Mouse (Mus musculus) CH12.LX (cell line): ENCODE results near the gene Plvap. TPM values are rescaled to one million over a fixed set of nuclear protein-coding genes. Genes with fewer than 3 reads are reported as not detected.
A peak's percentile ranks its signal among the peaks of the same experiment; 100 is the strongest.

Experiments used
- DNase-seq: peaks from one replicate; pipeline ENCODE4 v3.0.0-alpha.2; 2013; ENCODE audit errors: extremely low read depth
- H3K27ac ChIP-seq: 2 replicates; pipeline ENCODE4 v1.5.1; 2012; ENCODE audit warnings: low read depth, mild to moderate bottlenecking, control low read depth, moderate library complexity; ENCODE audit not compliant: insufficient read depth
- H3K27me3 ChIP-seq: replicated peaks from 2 replicates; pipeline ENCODE3; 2012; ENCODE audit warnings: inconsistent platforms
- H3K36me3 ChIP-seq, 2 experiments: replicated peaks in 1 of 2; 2 replicates each; pipeline versions ENCODE3 to v1.6.1; 2012; ENCODE audit warnings: inconsistent platforms in 1 of 2, low read length in 1 of 2, mild to moderate bottlenecking in 1 of 2, mixed read lengths in 1 of 2, moderate library complexity in 1 of 2; ENCODE audit not compliant: control insufficient read depth in 1 of 2, insufficient read depth in 1 of 2
- H3K4me1 ChIP-seq, 2 experiments: 2 replicates each; pipeline ENCODE4 v1.6.1; 2012; ENCODE audit warnings: inconsistent platforms in 1 of 2, moderate library complexity in 1 of 2; ENCODE audit not compliant: insufficient read depth in 2 of 2, control insufficient read depth in 1 of 2
- H3K4me2 ChIP-seq: 2 replicates; pipeline ENCODE4 v1.6.1; 2012; ENCODE audit warnings: low read depth, mild to moderate bottlenecking, control low read depth; ENCODE audit not compliant: poor library complexity, insufficient read depth, severe bottlenecking
- H3K4me3 ChIP-seq, 3 experiments: fragments of 150-350 bp in 1 of 3; sonication (generic) in 1 of 3; replicated peaks in 1 of 3; 2 replicates each; pipeline versions ENCODE3 to v1.5.1; 2011 to 2012; ENCODE audit warnings: low read depth in 2 of 3, low read length in 2 of 3, mild to moderate bottlenecking in 2 of 3, moderate library complexity in 2 of 3, control low read depth in 1 of 3, improper control_type of control experiment in 1 of 3, inconsistent platforms in 1 of 3, mixed read lengths in 1 of 3; ENCODE audit not compliant: poor library complexity in 1 of 3
- H3K79me2 ChIP-seq: replicated peaks from 2 replicates; pipeline ENCODE4 v1.6.1; 2012; ENCODE audit warnings: mild to moderate bottlenecking, moderate library complexity; ENCODE audit not compliant: control insufficient read depth, poor library complexity, insufficient read depth, severe bottlenecking; ENCODE audit errors: extremely low read depth
- H3K9ac ChIP-seq: 2 replicates; pipeline ENCODE4 v1.6.1; 2012; ENCODE audit warnings: low read depth, mild to moderate bottlenecking, control low read depth, moderate library complexity; ENCODE audit not compliant: insufficient read depth
- H3K9me3 ChIP-seq: replicated peaks from 2 replicates; pipeline ENCODE3; 2012; ENCODE audit warnings: low read length, inconsistent platforms, mixed read lengths
- CHD1 ChIP-seq: IDR thresholded peaks from 2 replicates; pipeline ENCODE4 v1.6.1; 2012; ENCODE audit warnings: low read depth, low read length, improper control_type of control experiment, inconsistent platforms
- ELF1 ChIP-seq: IDR thresholded peaks from 2 replicates; pipeline ENCODE4 v1.6.1; 2014; ENCODE audit warnings: low read depth, mild to moderate bottlenecking, inconsistent platforms, low read length, improper control_type of control experiment
- EP300 ChIP-seq: IDR thresholded peaks from 2 replicates; pipeline ENCODE4 v1.6.1; 2011; ENCODE audit warnings: low read length, improper control_type of control experiment
- ETS1 ChIP-seq: conservative IDR thresholded peaks from 2 replicates; pipeline ENCODE4 v1.6.1; 2012; ENCODE audit warnings: low read depth, mild to moderate bottlenecking, inconsistent platforms, low read length, improper control_type of control experiment, moderate library complexity
- GABPA ChIP-seq: IDR thresholded peaks from 2 replicates; pipeline ENCODE4 v1.6.1; 2012; ENCODE audit warnings: low read depth, low read length, improper control_type of control experiment, inconsistent platforms; ENCODE audit not compliant: insufficient replicate concordance
- IRF4 ChIP-seq: IDR thresholded peaks from 2 replicates; pipeline ENCODE4 v1.6.1; 2014; ENCODE audit warnings: low read depth, mild to moderate bottlenecking, inconsistent platforms, low read length, improper control_type of control experiment
- JUN ChIP-seq: IDR thresholded peaks from 2 replicates; pipeline ENCODE4 v1.6.1; 2011; ENCODE audit warnings: low read depth, mild to moderate bottlenecking, low read length, improper control_type of control experiment, moderate library complexity; ENCODE audit not compliant: insufficient read depth
- JUND ChIP-seq: conservative IDR thresholded peaks from 2 replicates; pipeline ENCODE4 v1.6.1; 2011; ENCODE audit warnings: low read depth, low read length, improper control_type of control experiment
- KAT2A ChIP-seq: IDR thresholded peaks from 2 replicates; pipeline ENCODE4 v1.6.1; 2012; ENCODE audit warnings: low read length, improper control_type of control experiment, inconsistent platforms; ENCODE audit not compliant: insufficient replicate concordance
- MAFK ChIP-seq: IDR thresholded peaks from 2 replicates; pipeline ENCODE4 v1.6.1; 2011; ENCODE audit warnings: low read length, improper control_type of control experiment; ENCODE audit not compliant: insufficient replicate concordance
- MAX ChIP-seq: IDR thresholded peaks from 2 replicates; pipeline ENCODE4 v1.6.1; 2011; ENCODE audit warnings: low read length, improper control_type of control experiment
- MAZ ChIP-seq: IDR thresholded peaks from 2 replicates; pipeline ENCODE4 v1.6.1; 2012; ENCODE audit warnings: low read depth, mild to moderate bottlenecking, inconsistent platforms, low read length, improper control_type of control experiment, moderate library complexity
- MEF2A ChIP-seq: IDR thresholded peaks from 2 replicates; pipeline ENCODE4 v1.6.1; 2014; ENCODE audit warnings: low read depth, mild to moderate bottlenecking, inconsistent platforms, low read length, improper control_type of control experiment, borderline replicate concordance
- MXI1 ChIP-seq: IDR thresholded peaks from 2 replicates; pipeline ENCODE4 v1.6.1; 2011; ENCODE audit warnings: mild to moderate bottlenecking, low read depth, low read length, improper control_type of control experiment
- MYC ChIP-seq: IDR thresholded peaks from 2 replicates; pipeline ENCODE4 v1.6.1; 2011; ENCODE audit warnings: low read depth, mild to moderate bottlenecking, improper control_type of control experiment, low read length
- NELFE ChIP-seq: IDR thresholded peaks from 2 replicates; pipeline ENCODE4 v1.6.1; 2011; ENCODE audit warnings: low read depth, low read length, improper control_type of control experiment
- PAX5 ChIP-seq: IDR thresholded peaks from 2 replicates; pipeline ENCODE4 v1.6.1; 2012; ENCODE audit warnings: low read length, inconsistent platforms, mixed read lengths
- POLR2A ChIP-seq: IDR thresholded peaks from 2 replicates; pipeline ENCODE4 v1.6.1; 2011; ENCODE audit warnings: low read depth, mild to moderate bottlenecking, improper control_type of control experiment, low read length
- POLR2AphosphoS2 ChIP-seq: IDR thresholded peaks from 2 replicates; pipeline ENCODE4 v1.6.1; 2011; ENCODE audit warnings: low read depth, low read length, improper control_type of control experiment
- RCOR1 ChIP-seq: conservative IDR thresholded peaks from 2 replicates; pipeline ENCODE4 v1.6.1; 2012; ENCODE audit warnings: low read depth, mild to moderate bottlenecking, inconsistent platforms, low read length, improper control_type of control experiment
- SIN3A ChIP-seq: IDR thresholded peaks from 2 replicates; pipeline ENCODE4 v1.6.1; 2012; ENCODE audit warnings: low read length, improper control_type of control experiment, inconsistent platforms
- SMC3 ChIP-seq: IDR thresholded peaks from 2 replicates; pipeline ENCODE4 v1.6.1; 2011; ENCODE audit warnings: low read depth, low read length, improper control_type of control experiment
- TBP ChIP-seq: conservative IDR thresholded peaks from 2 replicates; pipeline ENCODE4 v1.6.1; 2011; ENCODE audit warnings: low read depth, low read length, improper control_type of control experiment
- UBTF ChIP-seq: IDR thresholded peaks from 2 replicates; pipeline ENCODE4 v1.6.1; 2012; ENCODE audit warnings: low read depth, mild to moderate bottlenecking, inconsistent platforms, low read length, improper control_type of control experiment, moderate library complexity
- USF1 ChIP-seq: IDR thresholded peaks from 2 replicates; pipeline ENCODE4 v1.6.1; 2014; ENCODE audit warnings: low read depth, mild to moderate bottlenecking, inconsistent platforms, low read length, improper control_type of control experiment
- USF2 ChIP-seq: conservative IDR thresholded peaks from 2 replicates; pipeline ENCODE4 v1.6.1; 2011; ENCODE audit warnings: low read depth, low read length, improper control_type of control experiment
- ZC3H11A ChIP-seq: IDR thresholded peaks from 2 replicates; pipeline ENCODE4 v1.6.1; 2012; ENCODE audit warnings: low read depth, mild to moderate bottlenecking, inconsistent platforms, low read length, improper control_type of control experiment
- ZMIZ1 ChIP-seq: IDR thresholded peaks from 2 replicates; pipeline ENCODE4 v1.6.1; 2012; ENCODE audit warnings: low read depth, mild to moderate bottlenecking, inconsistent platforms, low read length, improper control_type of control experiment
- dilution Hi-C: fragments of 300-500 bp; cut with MboI; formaldehyde crosslinking; loops from 2 replicates; pipeline ENCODE4 v1.14.3; 2020; ENCODE audit warnings: low sequenced_read_pairs; ENCODE audit not compliant: extremely low pct_unique_long_range_greater_than_20kb, extremely low pct_ligation_motif_present
- in situ Hi-C: fragments of 300-500 bp; cut with MboI; formaldehyde crosslinking; loops from 3 replicates; pipeline ENCODE4 v1.14.3; 2019; ENCODE audit warnings: low sequenced_read_pairs, low pct_ligation_motif_present, low pct_unique_long_range_greater_than_20kb, mixed read lengths
- polyA plus RNA-seq: library from polyadenylated mRNA; unstranded; fragments of >175 nt; gene quantifications from 2 replicates; pipeline ENCODE4 v1.2.1, GENCODE M21; 2012; ENCODE audit warnings: low read depth; ENCODE audit not compliant: insufficient read length
- total RNA-seq, 2 experiments: library from RNA; depleted of rRNA; stranded (reverse); fragments of 300-350 nt in 1 of 2; fragments of >200 nt in 1 of 2; gene quantifications; 2 replicates each; pipeline ENCODE4 v1.2.3; 2012 to 2014

Gene Plvap
- total and polyA plus RNA-seq, 3 experiments, result 0.04 to 0.27 TPM; not detected in 1

DNA sequence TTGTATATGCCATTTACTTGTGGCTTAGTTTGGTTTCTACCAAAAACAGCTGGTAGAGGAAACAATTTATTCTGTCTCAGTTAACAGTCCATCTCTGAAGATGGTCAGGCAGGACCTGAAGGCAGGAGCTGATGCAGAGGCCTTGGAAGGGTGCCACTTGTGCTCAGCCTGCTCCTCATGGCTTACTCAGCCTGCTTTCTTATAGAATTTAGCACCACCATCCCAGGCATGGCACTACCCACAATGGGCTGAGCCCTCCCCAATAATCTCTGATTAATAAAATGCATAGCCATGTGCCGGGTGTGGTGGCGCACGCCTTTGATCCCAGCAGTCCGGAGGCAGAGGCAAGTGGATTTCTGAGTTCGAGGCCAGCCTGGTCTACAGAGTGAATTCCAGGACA lies 45.4 kb downstream of the Plvap start:
- H3K4me1 ChIP-seq, result peaks cover 24 to 48% of the 10 kb centered on the region in 2 experiments
- dilution Hi-C loops, result no loop called here

DNA sequence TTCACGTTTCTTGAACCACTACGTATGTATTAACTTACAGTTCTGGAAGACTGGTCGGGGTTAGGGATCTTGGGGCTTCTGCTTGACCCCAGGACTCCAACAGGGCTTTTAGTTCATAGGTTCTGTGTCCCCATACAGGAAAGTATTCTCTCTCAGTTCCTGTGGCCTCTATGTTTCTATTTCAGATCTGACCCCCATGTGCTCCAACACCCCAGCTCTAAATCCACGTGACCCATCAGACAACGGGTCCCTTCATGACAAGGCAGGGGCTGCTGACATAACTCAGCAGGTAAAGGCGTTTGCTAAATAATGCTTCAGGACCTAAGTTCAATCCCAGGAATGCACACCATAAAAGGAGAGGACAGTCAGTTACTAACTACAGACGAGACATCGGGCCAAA lies 45.8 kb downstream of the Plvap start:
- Histone ChIP-seq H3K9ac (peak overlapping the region; percentile 80), H3K9me3 (peaks cover 8% of the 10 kb centered on the region), H3K4me2 (peak overlapping the region; percentile 62), H3K4me3 (peak overlapping the region in 2 of 3 experiments; percentile 80 to 95), H3K27me3 (no peaks in the 10 kb centered on the region), H3K36me3 (peaks cover 10 to 33% of the 10 kb centered on the region in 2 experiments), H3K27ac (no peak overlapping the region), H3K79me2 (peaks cover 16% of the 10 kb centered on the region), H3K4me1 (peaks cover 23 to 45% of the 10 kb centered on the region in 2 experiments)
- DNase-seq, result no peak
- in situ Hi-C loops (loop anchor here (5.0 kb wide), 1 partner anchor 33 kb away; no protein-coding TSS in a partner anchor), dilution Hi-C loops (no loop called here)
- TF ChIP-seq GABPA, result no peak
- no peak for TF ChIP-seq MYC
- TF ChIP-seq POLR2AphosphoS2, result no peak
- TF ChIP-seq JUN, result no peak
- no peak for TF ChIP-seq IRF4
- no peak for TF ChIP-seq SIN3A
- no peak for TF ChIP-seq MAFK
- no peak for TF ChIP-seq USF2
- no peak for TF ChIP-seq MAX
- TF ChIP-seq ZC3H11A, result no peak
- no peak for TF ChIP-seq MAZ
- no peak for TF ChIP-seq PAX5
- no peak for TF ChIP-seq MEF2A
- no peak for TF ChIP-seq UBTF
- no peak for TF ChIP-seq ELF1
- TF ChIP-seq RCOR1, result no peak
- TF ChIP-seq JUND, result no peak
- TF ChIP-seq ZMIZ1, result no peak
- no peak for TF ChIP-seq USF1

More for the DNA sequence above, 45.4 kb downstream of the Plvap start:
- Histone ChIP-seq H3K36me3 (peaks cover 11 to 34% of the 10 kb centered on the region in 2 experiments), H3K79me2 (peaks cover 20% of the 10 kb centered on the region), H3K9ac (no peak overlapping the region), H3K27ac (no peak overlapping the region), H3K4me3 (no peak overlapping the region), H3K9me3 (peaks cover 6% of the 10 kb centered on the region), H3K27me3 (no peaks in the 10 kb centered on the region), H3K4me2 (no peak overlapping the region)
- in situ Hi-C loops, result loop anchor here (5.0 kb wide), 1 partner anchor 34 kb away; no protein-coding TSS in a partner anchor
- no peak for DNase-seq
- TF ChIP-seq NELFE (no peak), TBP (no peak), POLR2A (no peak), ETS1 (no peak), MXI1 (no peak), CHD1 (no peak), ZC3H11A (no peak), MAFK (no peak), SMC3 (no peak), SIN3A (no peak), EP300 (no peak), KAT2A (no peak)
